Mouse (Mus musculus): Measurements from ENCODE around the gene Vkorc1l1. TPM values are rescaled to one million over a fixed set of nuclear protein-coding genes. Genes with fewer than 3 reads are reported as not detected.

The Vkorc1l1 gene
- polyA plus RNA-seq, 1 experiment = 29.4 TPM

DNA sequence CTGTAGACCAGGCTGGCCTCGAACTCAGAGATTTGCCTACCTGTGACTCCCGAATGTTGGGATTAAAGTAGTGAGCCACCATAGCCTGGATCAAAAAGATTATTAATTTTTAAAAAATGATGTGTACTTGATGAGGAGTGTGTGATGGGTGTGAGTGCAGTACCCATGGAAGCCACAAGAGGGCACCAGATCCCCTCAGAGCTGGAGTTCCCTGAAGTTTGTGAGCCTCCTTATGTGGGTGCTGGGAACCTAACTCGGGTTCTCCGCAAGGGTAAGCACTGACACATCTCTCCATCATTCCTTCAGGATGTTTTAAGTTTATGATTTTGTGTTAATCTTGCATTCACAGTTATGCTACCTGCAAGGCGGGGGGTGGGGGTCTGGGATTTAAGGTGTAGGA is 69.2 kb downstream of the Vkorc1l1 start:
- TF ChIP-seq GATA1 (IDR thresholded peaks at IDR 0.05; ENCODE audit: low read length) = no peak

DNA sequence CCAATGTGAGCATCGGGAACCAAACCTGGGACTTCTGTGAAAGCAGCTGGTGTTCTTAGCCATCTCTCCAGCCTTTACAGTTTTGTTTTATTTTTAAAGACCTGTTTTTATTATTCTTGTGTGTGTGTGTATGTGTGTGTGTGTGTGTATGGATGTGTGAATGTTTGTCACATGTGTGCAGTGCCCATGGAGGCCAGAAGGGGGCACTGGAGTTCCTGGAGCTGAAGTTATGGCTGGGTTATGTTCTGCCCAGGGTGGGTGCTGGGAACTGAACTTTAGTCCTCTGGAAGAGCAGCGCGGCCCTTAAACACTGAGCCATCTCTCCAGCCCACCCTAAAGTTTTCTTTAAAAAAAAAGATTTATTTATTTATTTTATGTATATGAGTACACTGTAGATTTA is 73.3 kb downstream of the Vkorc1l1 start:
- no peak for TF ChIP-seq GATA1 (IDR thresholded peaks at IDR 0.05; ENCODE audit: low read length)

DNA sequence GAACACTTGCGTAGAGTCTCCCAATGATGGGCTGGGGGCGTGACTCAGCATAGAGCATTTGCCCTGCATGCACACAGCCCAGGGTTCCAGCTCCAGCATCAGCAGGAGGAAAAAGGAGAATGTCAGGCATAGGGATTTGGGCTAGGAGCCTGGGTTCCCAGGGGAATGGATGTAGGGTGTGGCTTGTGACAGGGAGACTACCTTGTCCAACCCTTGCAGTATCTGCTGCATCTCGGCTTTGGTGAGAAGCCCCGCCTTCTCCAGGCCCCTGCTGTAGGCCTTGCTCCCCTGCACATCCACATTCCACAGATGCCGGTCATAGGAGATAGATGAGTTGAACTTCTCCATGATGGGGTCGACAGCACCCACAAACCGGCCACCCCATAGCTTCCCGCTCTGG is 77.7 kb downstream of the Vkorc1l1 start:
- TF ChIP-seq GATA1 (IDR thresholded peaks at IDR 0.05; ENCODE audit: low read length) = no peak

DNA sequence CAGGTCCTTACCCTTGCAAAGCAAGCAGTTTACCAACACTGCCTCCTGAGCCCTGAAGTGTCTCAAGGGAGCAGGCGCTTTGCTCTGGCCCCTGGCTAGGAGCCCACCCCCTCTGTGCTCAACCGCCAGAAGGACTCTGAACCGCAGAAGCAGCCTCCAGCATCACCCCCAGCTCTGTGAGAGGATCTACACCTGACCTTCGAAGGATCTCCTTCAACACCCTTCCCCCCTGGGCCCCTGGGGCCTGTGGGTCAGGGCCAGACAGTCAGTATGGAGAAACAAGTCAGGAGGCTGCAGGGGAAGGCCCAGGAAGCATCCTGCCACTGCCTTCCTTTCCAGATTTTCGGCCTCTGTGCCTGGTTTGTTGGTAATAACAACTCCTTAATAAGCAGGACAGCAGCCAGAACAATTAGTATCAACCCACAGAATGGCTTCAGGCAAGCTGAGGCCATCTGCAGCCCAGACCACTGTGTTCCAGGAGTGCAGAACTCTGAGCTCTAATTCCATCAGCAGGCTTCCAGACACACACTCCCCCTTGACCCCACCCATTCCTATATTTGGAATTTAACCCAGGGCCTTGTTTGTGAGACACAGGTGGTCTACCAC is 79.7 kb downstream of the Vkorc1l1 start:
- TF ChIP-seq GATA1 (IDR thresholded peaks at IDR 0.05; ENCODE audit: low read length) = no peak

DNA sequence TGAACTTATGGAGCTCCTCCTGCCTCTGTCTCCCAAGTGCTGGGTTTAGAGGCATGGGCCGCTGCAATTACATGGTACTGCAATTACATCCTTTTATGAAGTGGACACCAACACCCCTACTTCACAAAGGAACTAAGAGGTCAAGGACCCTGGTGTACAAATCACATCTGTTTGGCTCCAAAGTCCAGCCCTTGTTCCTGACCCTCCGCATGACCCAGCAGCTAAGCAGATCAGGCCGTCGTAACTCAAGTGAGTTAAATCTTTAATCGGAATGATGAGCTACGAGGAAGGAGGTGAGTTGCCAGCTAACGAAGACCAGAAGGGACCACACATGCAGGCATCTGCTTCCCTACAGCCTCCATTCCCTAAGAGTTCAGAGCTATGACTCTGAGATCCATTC is 80.6 kb downstream of the Vkorc1l1 start:
- TF ChIP-seq GATA1 (IDR thresholded peaks at IDR 0.05; ENCODE audit: low read length) = no peak

DNA sequence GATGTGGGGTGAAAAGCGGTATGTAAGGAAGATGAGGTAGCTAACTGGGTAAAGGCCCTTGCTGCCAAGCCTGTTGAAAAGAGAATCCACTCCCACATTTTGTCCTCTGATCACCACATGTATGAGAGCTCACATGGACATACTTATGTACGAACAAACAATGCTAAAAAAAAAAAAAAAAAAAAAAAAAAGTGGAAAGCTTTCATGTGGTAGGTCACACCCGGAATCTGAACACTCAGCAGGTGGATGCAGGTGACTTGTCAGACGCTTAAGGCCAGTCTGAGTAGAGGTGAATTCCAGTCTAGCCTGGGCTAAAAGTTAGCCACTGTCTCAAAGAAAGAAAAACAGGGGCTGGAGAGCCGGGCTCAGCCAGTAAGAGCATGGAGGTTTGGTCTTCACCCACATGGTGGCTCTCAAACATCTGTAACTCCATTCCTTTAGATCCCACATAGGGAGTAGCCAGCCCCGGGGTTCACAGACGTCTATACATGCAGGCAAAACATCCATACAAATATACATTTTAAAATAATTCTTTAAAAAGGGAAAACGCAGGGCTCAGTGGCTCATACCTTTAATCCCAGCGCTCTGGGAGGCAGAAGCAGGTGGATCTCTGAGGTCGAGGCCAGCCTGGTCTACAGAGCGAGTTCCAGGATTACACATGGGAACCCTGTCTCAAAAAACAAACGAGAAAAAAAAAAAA is 81.4 kb downstream of the Vkorc1l1 start:
- TF ChIP-seq GATA1 (IDR thresholded peaks at IDR 0.05; ENCODE audit: low read length) = no peak

DNA sequence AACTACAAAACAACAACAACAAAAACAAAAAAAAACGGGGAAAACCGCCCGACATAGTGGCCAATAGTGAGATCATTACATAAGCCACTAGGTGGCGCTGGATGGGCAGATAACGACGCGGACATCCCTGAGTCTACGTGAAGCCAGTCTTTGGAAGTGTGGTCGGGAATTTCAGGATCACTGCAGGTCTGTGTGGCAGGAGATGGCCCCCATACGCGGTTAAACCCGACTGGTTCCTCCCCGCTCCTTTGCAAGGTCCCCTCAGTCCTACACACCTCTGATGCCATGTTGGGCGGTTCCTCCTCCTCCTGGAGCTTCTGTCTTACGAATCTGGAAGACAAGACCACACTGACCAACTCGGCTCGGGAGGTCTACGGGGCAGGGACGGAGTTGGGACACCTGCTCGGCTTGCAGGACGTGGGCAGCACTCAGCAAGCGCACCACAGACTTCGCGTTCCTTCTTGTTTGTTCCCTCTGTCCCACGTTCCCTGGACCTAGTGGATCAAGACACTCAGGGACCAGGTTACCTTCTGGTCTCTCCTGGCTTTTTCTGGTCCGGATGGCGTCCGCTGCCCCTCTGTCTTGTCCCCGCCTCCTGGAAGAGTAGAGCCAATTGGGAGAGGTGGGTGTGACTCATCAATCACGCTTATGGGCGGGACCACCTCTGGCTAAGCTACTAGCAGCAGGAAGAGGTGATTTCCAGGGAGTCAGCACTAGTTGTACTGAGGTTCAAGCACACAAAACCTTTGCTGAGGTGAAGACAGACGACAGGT is 82.2 kb downstream of the Vkorc1l1 start:
- no peak for TF ChIP-seq GATA1 (IDR thresholded peaks at IDR 0.05; ENCODE audit: low read length)

DNA sequence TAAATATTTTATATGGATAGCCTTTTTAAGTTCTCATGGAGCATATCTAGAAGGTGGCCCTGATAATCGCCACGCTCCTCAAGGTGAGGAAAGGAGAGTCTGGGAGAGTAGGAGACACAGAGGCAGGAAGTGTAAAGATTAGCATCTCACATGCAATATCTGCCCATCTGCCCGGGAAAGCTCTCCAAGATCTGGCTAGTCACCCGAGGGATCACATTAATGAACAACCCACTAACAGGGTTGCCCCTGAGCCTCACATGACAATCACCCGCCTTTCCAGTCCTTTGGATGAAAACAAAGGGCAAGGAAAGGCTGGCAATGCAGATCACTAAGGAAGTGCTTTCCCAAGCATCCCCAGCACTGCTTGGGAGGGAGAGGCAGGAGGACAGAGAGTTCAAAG is 85.4 kb downstream of the Vkorc1l1 start:
- no peak for TF ChIP-seq GATA1 (IDR thresholded peaks at IDR 0.05; ENCODE audit: low read length)

DNA sequence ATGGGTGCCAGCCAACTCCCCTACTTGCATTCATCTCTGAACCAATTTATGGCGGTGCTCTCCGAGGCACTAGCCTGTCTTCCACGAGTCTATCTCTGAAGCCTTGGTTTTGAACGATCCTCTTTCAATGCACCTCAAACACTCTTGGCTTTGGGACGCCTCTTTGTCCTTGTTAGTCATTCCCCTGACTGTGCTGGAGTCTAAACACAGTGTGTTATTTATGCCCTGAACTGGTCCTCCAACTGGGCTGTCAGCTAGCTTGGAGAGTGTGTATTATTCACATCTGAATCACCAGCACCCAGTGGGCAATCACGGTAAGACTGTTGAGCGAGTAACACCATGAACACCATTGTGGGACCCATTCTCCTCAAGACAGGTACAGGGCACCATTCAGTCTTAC is 85.9 kb downstream of the Vkorc1l1 start:
- no peak for TF ChIP-seq GATA1 (IDR thresholded peaks at IDR 0.05; ENCODE audit: low read length)

DNA sequence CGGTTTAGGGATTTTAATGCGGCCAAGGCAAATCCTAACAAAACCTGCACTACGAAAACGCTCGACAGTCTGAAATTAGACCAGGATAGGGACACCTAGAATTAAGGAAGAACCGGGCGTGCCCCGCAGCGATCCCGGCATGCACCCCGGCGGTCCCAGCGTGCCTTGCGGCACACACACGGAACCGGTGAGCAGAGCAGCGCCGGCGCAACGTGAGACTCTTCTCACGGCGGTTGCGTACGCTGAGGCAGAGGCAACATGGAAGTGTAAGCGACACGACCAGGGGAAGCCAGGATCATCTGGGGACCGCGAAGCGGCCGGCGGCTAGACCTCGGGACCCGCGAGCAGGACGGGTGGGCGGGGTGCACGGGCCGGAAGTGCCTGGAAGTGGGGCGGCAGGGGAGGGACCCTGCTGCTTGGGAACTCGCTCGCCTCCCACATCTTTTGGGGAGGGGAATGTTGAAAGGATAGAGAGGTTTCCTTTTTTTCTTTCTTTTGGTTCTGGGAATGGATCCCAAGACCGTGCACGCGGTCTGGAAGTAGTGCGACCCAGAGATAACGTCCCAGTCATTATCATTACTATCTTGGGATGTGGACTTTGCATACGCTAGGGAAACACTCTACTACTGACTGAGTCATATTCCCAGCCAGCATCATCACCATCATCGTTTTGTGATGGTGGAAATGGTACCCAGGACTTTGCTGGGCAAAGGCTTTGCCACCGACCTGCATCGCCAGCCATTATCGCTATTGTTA is 87.5 kb downstream of the Vkorc1l1 start, which contains the start of the genes Asl and Crcp:
Gene Asl, minus strand, starts transcription at position 106 of the 756 bp plus-strand sequence.
Gene Crcp, plus strand, starts transcription at position 149 of the 756 bp plus-strand sequence.
- no peak for TF ChIP-seq GATA1 (IDR thresholded peaks at IDR 0.05; ENCODE audit: low read length)

DNA sequence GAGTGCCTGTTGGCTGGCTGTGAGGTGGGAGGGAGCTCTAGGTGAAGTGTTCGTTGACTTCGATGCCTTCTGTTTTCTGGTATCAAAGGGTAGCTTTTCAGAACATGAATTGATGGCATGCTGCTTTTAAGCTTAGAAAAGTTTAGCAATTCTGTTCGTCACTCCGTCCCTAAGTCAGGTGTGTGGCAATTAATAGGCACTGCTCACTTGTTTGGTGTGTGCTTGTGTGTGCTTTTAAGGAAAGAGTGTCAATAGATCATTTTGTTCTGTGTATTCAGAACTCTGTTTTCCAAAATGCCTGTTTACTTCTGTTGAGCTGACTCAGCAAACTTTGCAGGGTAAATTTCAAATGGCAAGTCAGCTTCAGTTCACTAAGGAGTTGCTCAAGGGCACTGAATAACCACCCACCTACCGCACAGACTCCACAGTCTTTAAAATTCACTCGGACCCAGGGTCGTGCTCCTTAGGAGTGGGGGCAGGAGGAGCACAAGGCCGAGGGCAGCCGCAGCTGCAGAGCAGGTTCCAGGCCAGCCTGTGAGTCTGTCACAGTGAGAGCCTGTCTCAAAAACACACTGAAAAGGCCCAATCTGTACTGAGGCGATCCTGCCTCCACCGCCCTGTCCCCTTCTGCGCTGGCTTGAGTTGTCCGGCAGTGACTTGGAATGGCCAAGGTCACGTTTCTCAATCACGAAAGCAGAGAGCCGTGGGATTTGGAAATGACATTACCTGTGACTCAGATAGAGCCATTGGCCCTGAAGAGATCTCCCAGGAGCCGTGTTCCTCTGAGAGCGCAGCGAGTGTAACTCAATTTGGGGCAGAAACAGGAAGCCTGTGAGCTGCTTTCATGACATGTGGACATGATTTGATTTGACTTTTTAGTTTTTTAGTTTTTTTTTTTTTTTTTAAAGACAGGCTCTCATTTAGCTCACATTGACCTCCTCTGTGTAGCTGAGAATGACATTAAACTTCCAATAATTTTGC is 89.9 kb downstream of the Vkorc1l1 start:
- TF ChIP-seq GATA1 (IDR thresholded peaks at IDR 0.05; ENCODE audit: low read length) = no peak

DNA sequence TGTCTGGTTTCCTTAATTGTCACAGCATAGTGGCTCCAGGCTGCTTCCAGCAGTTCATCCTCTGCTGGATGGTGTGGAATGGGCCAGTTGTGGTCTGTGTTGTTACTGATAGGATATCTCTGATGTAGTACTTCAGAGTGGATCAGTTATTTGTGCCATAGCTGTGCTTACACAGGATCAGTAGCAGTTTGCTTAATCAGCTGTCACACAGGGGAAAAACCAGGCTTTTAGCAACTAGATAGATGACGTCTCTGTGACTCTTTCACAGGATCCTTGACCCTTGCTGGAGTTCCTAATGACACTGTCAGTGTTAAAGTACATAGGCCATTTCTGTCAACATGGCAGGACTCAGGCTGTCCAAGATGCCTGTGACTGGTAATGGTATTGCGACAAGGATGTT is 92.1 kb downstream of the Vkorc1l1 start:
- no peak for TF ChIP-seq GATA1 (IDR thresholded peaks at IDR 0.05; ENCODE audit: low read length)

Other genes starting within 250 kb of the Vkorc1l1 start
- gene Sept14, start 233.5 kb upstream of the Vkorc1l1 start, polyA plus RNA-seq (2012) = not detected in 2 replicates
- 30.7 and 36.4 TPM in 2 replicates for gene Mrps17, start 226.5 kb upstream of the Vkorc1l1 start, polyA plus RNA-seq (2012)
- 54.9 and 74.5 TPM in 2 replicates for gene Nipsnap2, start 216.9 kb upstream of the Vkorc1l1 start, polyA plus RNA-seq (2012)
- 10.3 and 76.9 TPM in 2 replicates for gene Psph, start 154.5 kb upstream of the Vkorc1l1 start, polyA plus RNA-seq (2012)
- gene Sumf2, start 95.0 kb upstream of the Vkorc1l1 start, polyA plus RNA-seq (2012) = 29.0 and 30.2 TPM in 2 replicates
- 790 and 931 TPM in 2 replicates for gene Chchd2, start 54.5 kb upstream of the Vkorc1l1 start, polyA plus RNA-seq (2012)
- 9.3 and 12.2 TPM in 2 replicates for gene Zbed5, start 46.2 kb upstream of the Vkorc1l1 start, polyA plus RNA-seq (2012)
- gene Phkg1, start 43.4 kb upstream of the Vkorc1l1 start, polyA plus RNA-seq (2012) = not detected in 2 replicates
- gene Nupr1l, start 33.4 kb upstream of the Vkorc1l1 start, polyA plus RNA-seq (2012) = 2.8 and 4.3 TPM in 2 replicates
- gene Gusb, start 61.1 kb downstream of the Vkorc1l1 start, polyA plus RNA-seq (2012) = 19.9 and 21.1 TPM in 2 replicates
- 16.6 and 21.0 TPM in 2 replicates for gene Asl, start 87.3 kb downstream of the Vkorc1l1 start, polyA plus RNA-seq (2012)
- 9.0 and 10.0 TPM in 2 replicates for gene Crcp, start 87.3 kb downstream of the Vkorc1l1 start, polyA plus RNA-seq (2012)
- gene Tpst1, start 131.4 kb downstream of the Vkorc1l1 start, polyA plus RNA-seq (2012) = 0.25 TPM in 1 of 2 replicates, not detected in the other
- gene Kctd7, start 202.9 kb downstream of the Vkorc1l1 start, polyA plus RNA-seq (2012) = 11.5 and 11.9 TPM in 2 replicates
- 28.8 and 31.2 TPM in 2 replicates for gene Rabgef1, start 229.8 kb downstream of the Vkorc1l1 start, polyA plus RNA-seq (2012)